Mouse (Mus musculus) ES-E14 (cell line): ENCODE measurements around the gene Bdkrb2.

Experiments
- MAFK ChIP-seq: IDR thresholded peaks from 2 replicates; pipeline ENCODE4 v1.6.1; 2014; ENCODE audit warnings: mild to moderate bottlenecking, low read depth, low read length, inconsistent platforms; ENCODE audit not compliant: insufficient read depth
- ZNF384 ChIP-seq: IDR thresholded peaks from 2 replicates; pipeline ENCODE4 v1.6.1; 2012; ENCODE audit warnings: low read depth, low read length, inconsistent platforms

DNA sequence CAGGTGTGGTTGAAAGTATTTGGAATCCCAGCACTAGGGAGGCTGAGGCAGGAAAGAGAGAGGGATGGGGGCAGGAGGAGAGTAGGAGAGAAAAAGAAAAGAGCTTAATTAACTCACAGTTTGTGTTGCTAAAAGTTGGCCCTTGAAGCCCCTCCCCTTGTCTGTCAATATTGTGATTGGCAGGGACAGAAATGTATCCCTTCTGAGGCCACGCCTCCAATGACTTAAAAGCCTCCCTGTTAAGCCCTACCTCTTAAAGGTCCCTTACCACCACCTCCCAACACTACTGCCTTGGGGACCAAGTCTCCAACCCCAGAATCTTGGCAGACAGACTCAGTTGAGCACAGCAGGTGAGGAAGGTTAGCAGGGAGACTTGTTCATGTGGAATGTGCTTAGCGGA, 9.6 kb downstream of the Bdkrb2 start:
- TF ChIP-seq MAFK (no peak), ZNF384 (no peak)
